Mouse (Mus musculus): Measurements from ENCODE around the gene Tnni3.
A peak's percentile ranks its signal among the peaks of the same experiment; 100 is the strongest.

GRCm38 (mm10) chr7:4471179-4471555, 52.9 kb downstream of the Tnni3 start:
- TF ChIP-seq MAX (IDR thresholded peaks at IDR 0.05) = no peak
- peak; percentile 63 for TF ChIP-seq CTCF (IDR thresholded peaks at IDR 0.05; ENCODE audit: control insufficient read depth, insufficient read depth, insufficient read length)
- no peak for TF ChIP-seq USF1 (IDR thresholded peaks at IDR 0.05; ENCODE audit: low read depth)
- TF ChIP-seq CEBPB (IDR thresholded peaks at IDR 0.05; ENCODE audit: low read depth) = no peak
- TF ChIP-seq MYOD1 (IDR thresholded peaks at IDR 0.05; ENCODE audit: control insufficient read depth, insufficient read length, low read depth) = no peak
